Mouse (Mus musculus): ENCODE measurements around the gene Aff3. TPM values are rescaled to one million over a fixed set of nuclear protein-coding genes. Genes with fewer than 3 reads are reported as not detected.

Gene Aff3
- polyA plus RNA-seq, 1 experiment from 2014 or later, result 0.67 TPM

- Histone ChIP-seq H3K9me3 (replicated peaks) (no peaks in the 10 kb centered on the region), H3K4me3 (replicated peaks) (no peak overlapping the region), H3K4me2 (no peak overlapping the region), H3K36me3 (replicated peaks) (no peaks in the 10 kb centered on the region), H3K27ac (replicated peaks) (no peak overlapping the region), H3K4me1 (replicated peaks) (no peaks in the 10 kb centered on the region), H3K9ac (no peak overlapping the region), H3K27me3 (no peaks in the 10 kb centered on the region)
- WGBS (ENCODE audit: insufficient replicate concordance), result 66% methylated on average over 5 of the region's 5 CpGs
- ATAC-seq (ENCODE audit: insufficient read depth), result no peak
Observed at GRCm38 (mm10) chr1:38654981-38655540, 9.7 kb downstream of the Aff3 start.

GRCm38 (mm10) chr1:38650031-38650430 lies 14.7 kb downstream of the Aff3 start:
- no peak for ATAC-seq (ENCODE audit: insufficient read depth)
- no peaks in the 10 kb centered on the region for H3K4me1 ChIP-seq (replicated peaks)
- no peak overlapping the region for H3K4me2 ChIP-seq
- no peak overlapping the region for H3K27ac ChIP-seq (replicated peaks)
- H3K36me3 ChIP-seq (replicated peaks), result no peaks in the 10 kb centered on the region
- no peaks in the 10 kb centered on the region for H3K27me3 ChIP-seq
- WGBS (ENCODE audit: insufficient replicate concordance), result 38% methylated on average over 7 of the region's 7 CpGs
- no peak overlapping the region for H3K9ac ChIP-seq
- H3K4me3 ChIP-seq (replicated peaks), result no peak overlapping the region
- no peaks in the 10 kb centered on the region for H3K9me3 ChIP-seq (replicated peaks)

- Histone ChIP-seq H3K4me3 (replicated peaks) (no peak overlapping the region), H3K9me3 (replicated peaks) (no peaks in the 10 kb centered on the region), H3K4me2 (no peak overlapping the region), H3K9ac (no peak overlapping the region), H3K36me3 (replicated peaks) (no peaks in the 10 kb centered on the region), H3K4me1 (replicated peaks) (no peaks in the 10 kb centered on the region), H3K27me3 (no peaks in the 10 kb centered on the region), H3K27ac (replicated peaks) (no peak overlapping the region)
- WGBS (ENCODE audit: insufficient replicate concordance), result 36% methylated on average over 3 of the region's 3 CpGs
- no peak for ATAC-seq (ENCODE audit: insufficient read depth)
Observed at GRCm38 (mm10) chr1:38649174-38649573, 15.6 kb downstream of the Aff3 start.

- Histone ChIP-seq H3K9me3 (replicated peaks) (no peaks in the 10 kb centered on the region), H3K36me3 (replicated peaks) (no peaks in the 10 kb centered on the region), H3K9ac (no peak overlapping the region), H3K4me1 (replicated peaks) (no peaks in the 10 kb centered on the region), H3K4me3 (replicated peaks) (no peak overlapping the region), H3K27me3 (no peaks in the 10 kb centered on the region), H3K27ac (replicated peaks) (no peak overlapping the region), H3K4me2 (no peak overlapping the region)
- 53% methylated on average over 4 of the region's 4 CpGs for WGBS (ENCODE audit: insufficient replicate concordance)
- ATAC-seq (ENCODE audit: insufficient read depth), result no peak
Observed at GRCm38 (mm10) chr1:38642288-38642687, 22.5 kb downstream of the Aff3 start.

GRCm38 (mm10) chr1:38639669-38640068 lies 25.1 kb downstream of the Aff3 start:
- H3K4me3 ChIP-seq (replicated peaks), result no peak overlapping the region
- H3K27ac ChIP-seq (replicated peaks), result no peak overlapping the region
- no peaks in the 10 kb centered on the region for H3K9me3 ChIP-seq (replicated peaks)
- H3K27me3 ChIP-seq, result no peaks in the 10 kb centered on the region
- H3K4me1 ChIP-seq (replicated peaks), result no peaks in the 10 kb centered on the region
- WGBS (ENCODE audit: insufficient replicate concordance), result 68% methylated on average over 5 of the region's 5 CpGs
- no peaks in the 10 kb centered on the region for H3K36me3 ChIP-seq (replicated peaks)
- no peak overlapping the region for H3K9ac ChIP-seq
- no peak overlapping the region for H3K4me2 ChIP-seq
- ATAC-seq (ENCODE audit: insufficient read depth), result no peak

GRCm38 (mm10) chr1:38635596-38635995 lies 29.2 kb downstream of the Aff3 start:
- no peak for ATAC-seq (ENCODE audit: insufficient read depth)
- Histone ChIP-seq H3K27me3 (peaks cover 15% of the 10 kb centered on the region), H3K4me2 (no peak overlapping the region), H3K9me3 (replicated peaks) (no peaks in the 10 kb centered on the region), H3K4me3 (replicated peaks) (no peak overlapping the region), H3K27ac (replicated peaks) (no peak overlapping the region), H3K9ac (no peak overlapping the region), H3K4me1 (replicated peaks) (no peaks in the 10 kb centered on the region), H3K36me3 (replicated peaks) (no peaks in the 10 kb centered on the region)
- WGBS (ENCODE audit: insufficient replicate concordance), result 61% methylated on average over 7 of the region's 7 CpGs

- WGBS (ENCODE audit: insufficient replicate concordance), result 33% methylated on average over 7 of the region's 7 CpGs
- Histone ChIP-seq H3K9ac (no peak overlapping the region), H3K27ac (replicated peaks) (no peak overlapping the region), H3K4me1 (replicated peaks) (no peaks in the 10 kb centered on the region), H3K4me2 (no peak overlapping the region), H3K4me3 (replicated peaks) (no peak overlapping the region), H3K27me3 (peaks cover 24% of the 10 kb centered on the region), H3K9me3 (replicated peaks) (no peaks in the 10 kb centered on the region), H3K36me3 (replicated peaks) (no peaks in the 10 kb centered on the region)
- no peak for ATAC-seq (ENCODE audit: insufficient read depth)
Observed at GRCm38 (mm10) chr1:38634081-38634480, 30.7 kb downstream of the Aff3 start.

- Histone ChIP-seq H3K4me3 (replicated peaks) (no peak overlapping the region), H3K4me1 (replicated peaks) (0 out of 2 replicates have a peak, but pooled peaks cover 2% of the 10 kb centered on the region), H3K36me3 (replicated peaks) (no peaks in the 10 kb centered on the region), H3K27ac (replicated peaks) (no peak overlapping the region), H3K27me3 (peaks cover 38% of the 10 kb centered on the region), H3K9me3 (replicated peaks) (no peaks in the 10 kb centered on the region), H3K9ac (no peak overlapping the region), H3K4me2 (no peak overlapping the region)
- ATAC-seq (ENCODE audit: insufficient read depth), result no peak
- 67% methylated on average over 16 of the region's 16 CpGs for WGBS (ENCODE audit: insufficient replicate concordance)
Observed at GRCm38 (mm10) chr1:38632461-38633180, 32.1 kb downstream of the Aff3 start.

GRCm38 (mm10) chr1:38631501-38632279 lies 33.1 kb downstream of the Aff3 start:
- ATAC-seq (ENCODE audit: insufficient read depth), result no peak
- Histone ChIP-seq H3K4me1 (replicated peaks) (0 out of 2 replicates have a peak, but pooled peaks cover 6% of the 10 kb centered on the region), H3K4me2 (no peak overlapping the region), H3K27ac (replicated peaks) (no peak overlapping the region), H3K9me3 (replicated peaks) (no peaks in the 10 kb centered on the region), H3K36me3 (replicated peaks) (no peaks in the 10 kb centered on the region), H3K9ac (no peak overlapping the region), H3K27me3 (peaks cover 48% of the 10 kb centered on the region), H3K4me3 (replicated peaks) (no peak overlapping the region)
- WGBS (ENCODE audit: insufficient replicate concordance), result 48% methylated on average over 7 of the region's 7 CpGs

GRCm38 (mm10) chr1:38628901-38629585 lies 35.7 kb downstream of the Aff3 start:
- no peak overlapping the region; the same call in 1 of the 2 replicates for H3K4me2 ChIP-seq
- H3K36me3 ChIP-seq (replicated peaks), result no peaks in the 10 kb centered on the region
- peaks cover 72% of the 10 kb centered on the region for H3K27me3 ChIP-seq
- no peak for ATAC-seq (ENCODE audit: insufficient read depth)
- H3K9ac ChIP-seq, result no peak overlapping the region
- H3K9me3 ChIP-seq (replicated peaks), result no peaks in the 10 kb centered on the region
- no peak overlapping the region for H3K4me3 ChIP-seq (replicated peaks)
- H3K4me1 ChIP-seq (replicated peaks), result 0 out of 2 replicates have a peak, but pooled peaks cover 9% of the 10 kb centered on the region
- no peak overlapping the region for H3K27ac ChIP-seq (replicated peaks)
- WGBS (ENCODE audit: insufficient replicate concordance), result 49% methylated on average over 11 of the region's 11 CpGs

GRCm38 (mm10) chr1:38628426-38628825 lies 36.3 kb downstream of the Aff3 start:
- no peak overlapping the region for H3K9ac ChIP-seq
- peaks cover 76% of the 10 kb centered on the region for H3K27me3 ChIP-seq

More at GRCm38 (mm10) chr1:38628426-38628825, 36.3 kb downstream of the Aff3 start:
- no peak for ATAC-seq (ENCODE audit: insufficient read depth)
- Histone ChIP-seq H3K36me3 (replicated peaks) (no peaks in the 10 kb centered on the region), H3K4me3 (replicated peaks) (no peak overlapping the region), H3K9me3 (replicated peaks) (no peaks in the 10 kb centered on the region), H3K4me1 (replicated peaks) (0 out of 2 replicates have a peak, but pooled peaks cover 9% of the 10 kb centered on the region), H3K27ac (replicated peaks) (no peak overlapping the region), H3K4me2 (no peak overlapping the region)
- 38% methylated on average over 8 of the region's 8 CpGs for WGBS (ENCODE audit: insufficient replicate concordance)

All from liver, embryonic 15.5 days (tissue).